Mouse (Mus musculus): Measurements from ENCODE around the gene Tspyl4. TPM values are rescaled to one million over a fixed set of nuclear protein-coding genes. Genes with fewer than 3 reads are reported as not detected.
"Not testable (repeated sequence)": the region's sequence is repeated elsewhere in the genome, so short reads cannot be mapped to it uniquely, and the experiment has no call there.

The Tspyl4 gene
- 6.3 and 9.5 TPM in 2 replicates for polyA plus RNA-seq (2014; fragmentation: Nextera tagmentation; extraction: Ambion mirVana)

DNA sequence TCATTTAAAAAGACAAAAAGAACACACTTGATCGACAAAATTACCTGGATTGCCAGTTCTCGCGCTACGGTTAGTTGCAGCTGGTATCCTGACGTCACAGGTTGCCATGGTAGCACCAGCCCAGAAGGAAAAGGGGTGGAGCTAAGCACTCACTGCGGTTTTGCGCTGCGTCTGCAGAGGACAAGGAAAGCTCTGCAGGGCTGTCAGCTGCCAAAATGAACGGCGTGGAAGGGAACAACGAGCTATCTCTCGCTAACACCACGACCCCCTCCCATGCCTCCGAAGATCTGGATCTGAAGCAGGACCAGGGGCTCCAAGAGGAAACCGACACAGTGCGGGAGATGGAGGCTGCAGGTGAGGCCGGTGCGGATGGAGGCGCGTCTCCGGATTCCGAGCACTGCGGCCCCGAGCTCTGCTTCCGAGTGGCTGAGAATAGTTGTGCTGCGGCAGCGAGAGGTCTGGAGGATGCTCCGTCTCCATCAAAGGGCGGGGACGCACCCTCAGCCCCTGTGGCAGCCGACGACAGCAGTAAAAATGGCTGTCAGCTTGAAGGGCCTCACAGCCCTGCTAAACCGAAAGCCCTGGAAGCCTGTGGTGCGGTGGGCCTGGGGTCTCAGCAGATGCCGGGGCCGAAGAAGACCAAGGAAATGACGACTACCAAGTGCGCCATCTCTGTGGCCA is at the start of gene Tspyl4:
Gene Tspyl4 (plus strand): TSS at position 144 of the 681 bp plus-strand sequence.
- peak within 1 kb of the TSS; percentile 75 for H3K9ac ChIP-seq (ENCODE audit: low read depth, low read length)
- peaks cover 20% of the 10 kb centered on the region for H3K4me1 ChIP-seq (ENCODE audit: control insufficient read depth, insufficient read depth, low read length)
- no peaks in the 10 kb centered on the region for H3K9me3 ChIP-seq (replicated peaks; ENCODE audit: control insufficient read depth, low read length)
- peak; percentile 94 for ATAC-seq (replicated peaks; ENCODE audit: insufficient number of reproducible peaks, low FRiP score, low TSS enrichment)
- H3K36me3 ChIP-seq (ENCODE audit: control insufficient read depth, insufficient read depth, low read length) = no peaks in the 10 kb centered on the region
- H3K4me2 ChIP-seq = peak within 1 kb of the TSS; percentile 94
- H3K27me3 ChIP-seq (ENCODE audit: control insufficient read depth, insufficient read depth, low read length) = no peaks in the 10 kb centered on the region
- H3K4me3 ChIP-seq (ENCODE audit: low read depth, low read length) = peak within 1 kb of the TSS; percentile 78
- 0% methylated on average over 38 of the region's 38 CpGs for WGBS (ENCODE audit: insufficient replicate concordance)
- H3K27ac ChIP-seq (ENCODE audit: low read depth, low read length) = 0 out of 2 replicates have a peak within 1 kb of the TSS, but pooled peaks have one; percentile 54

DNA sequence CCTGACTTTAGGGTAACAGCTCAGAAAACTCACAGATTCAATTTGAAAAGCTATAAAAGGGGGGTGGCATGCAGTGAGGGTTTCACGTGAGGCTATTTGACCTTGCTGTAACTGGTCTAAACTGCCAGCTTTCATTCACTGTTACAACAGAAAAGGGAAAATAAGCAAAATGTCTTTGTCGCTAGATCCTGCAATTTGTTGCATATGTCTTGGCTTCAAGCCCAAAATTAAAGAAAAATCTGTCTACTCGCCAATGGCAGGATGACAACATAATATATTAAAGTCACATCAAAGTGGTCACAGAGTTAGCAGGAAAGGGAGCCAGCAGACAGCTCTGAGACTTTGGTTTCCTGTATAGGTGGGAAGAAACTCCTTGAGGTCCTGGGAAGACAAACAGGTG is 49.5 kb upstream of the Tspyl4 start:
- H3K27me3 ChIP-seq (ENCODE audit: control insufficient read depth, insufficient read depth, low read length) = no peaks in the 10 kb centered on the region

DNA sequence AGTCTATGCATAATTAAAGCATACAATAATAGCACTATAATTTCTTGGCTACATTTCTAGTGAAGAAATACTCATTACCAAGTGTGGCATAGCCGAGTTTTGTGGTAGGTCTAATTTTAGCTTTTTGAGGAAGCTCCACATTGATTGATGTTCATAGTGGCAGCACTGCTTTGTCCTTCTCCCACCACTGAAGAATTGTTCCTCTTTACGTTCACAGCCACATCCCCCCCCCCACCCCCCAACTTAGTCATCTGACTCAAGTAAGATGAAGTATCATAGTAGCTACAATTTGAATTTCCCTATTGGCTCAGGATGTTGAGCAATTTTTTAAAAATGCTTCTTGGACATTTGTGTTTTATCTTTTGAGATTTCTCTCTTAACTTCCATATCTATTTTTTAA is 47.6 kb upstream of the Tspyl4 start:
- Histone ChIP-seq H3K27ac (ENCODE audit: low read depth, low read length) (no peak overlapping the region), H3K4me3 (ENCODE audit: low read depth, low read length) (no peak overlapping the region), H3K9ac (ENCODE audit: low read depth, low read length) (no peak overlapping the region), H3K9me3 (replicated peaks; ENCODE audit: control insufficient read depth, low read length) (no peaks in the 10 kb centered on the region), H3K36me3 (ENCODE audit: control insufficient read depth, insufficient read depth, low read length) (no peaks in the 10 kb centered on the region), H3K27me3 (ENCODE audit: control insufficient read depth, insufficient read depth, low read length) (no peaks in the 10 kb centered on the region), H3K4me2 (no peak overlapping the region), H3K4me1 (ENCODE audit: control insufficient read depth, insufficient read depth, low read length) (no peaks in the 10 kb centered on the region)
- no peak for ATAC-seq (replicated peaks; ENCODE audit: insufficient number of reproducible peaks, low FRiP score, low TSS enrichment)
- WGBS (ENCODE audit: insufficient replicate concordance) = 47% methylated on average over 2 of the region's 2 CpGs

More for the DNA sequence above, 49.5 kb upstream of the Tspyl4 start:
- Histone ChIP-seq H3K27ac (ENCODE audit: low read depth, low read length) (no peak overlapping the region), H3K4me3 (ENCODE audit: low read depth, low read length) (no peak overlapping the region), H3K9me3 (replicated peaks; ENCODE audit: control insufficient read depth, low read length) (no peaks in the 10 kb centered on the region), H3K4me2 (no peak overlapping the region), H3K36me3 (ENCODE audit: control insufficient read depth, insufficient read depth, low read length) (no peaks in the 10 kb centered on the region), H3K9ac (ENCODE audit: low read depth, low read length) (no peak overlapping the region), H3K4me1 (ENCODE audit: control insufficient read depth, insufficient read depth, low read length) (no peaks in the 10 kb centered on the region)
- ATAC-seq (replicated peaks; ENCODE audit: insufficient number of reproducible peaks, low FRiP score, low TSS enrichment) = no peak
- WGBS (ENCODE audit: insufficient replicate concordance) = 65% methylated on average over 3 of the region's 3 CpGs

DNA sequence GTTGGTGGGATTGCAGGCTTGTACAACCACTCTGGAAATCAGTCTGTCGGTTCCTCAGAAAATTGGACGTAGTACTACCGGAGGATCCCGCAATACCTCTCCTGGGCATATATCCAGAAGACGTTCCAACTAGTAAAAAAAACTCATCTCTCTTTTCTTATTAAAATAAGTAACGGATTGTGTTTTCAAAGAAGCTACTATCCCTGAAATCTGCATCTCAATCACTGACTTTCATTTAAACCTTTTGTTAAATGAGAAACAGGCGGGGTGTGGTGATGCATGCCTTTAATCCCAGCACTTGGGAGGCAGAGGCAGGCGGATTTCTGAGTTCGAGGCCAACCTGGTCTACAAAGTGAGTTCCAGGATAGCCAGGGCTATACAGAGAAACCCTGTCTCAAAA is 44.4 kb upstream of the Tspyl4 start:
- WGBS (ENCODE audit: insufficient replicate concordance) = 80% methylated on average over 9 of the region's 9 CpGs
- H3K27ac ChIP-seq (ENCODE audit: low read depth, low read length); H3K4me3 ChIP-seq (ENCODE audit: low read depth, low read length); H3K36me3 ChIP-seq (ENCODE audit: control insufficient read depth, insufficient read depth, low read length); ATAC-seq (replicated peaks; ENCODE audit: insufficient number of reproducible peaks, low FRiP score, low TSS enrichment); H3K27me3 ChIP-seq (ENCODE audit: control insufficient read depth, insufficient read depth, low read length); H3K9ac ChIP-seq (ENCODE audit: low read depth, low read length); H3K4me1 ChIP-seq (ENCODE audit: control insufficient read depth, insufficient read depth, low read length); H3K4me2 ChIP-seq; H3K9me3 ChIP-seq (replicated peaks; ENCODE audit: control insufficient read depth, low read length): not testable (repeated sequence)

DNA sequence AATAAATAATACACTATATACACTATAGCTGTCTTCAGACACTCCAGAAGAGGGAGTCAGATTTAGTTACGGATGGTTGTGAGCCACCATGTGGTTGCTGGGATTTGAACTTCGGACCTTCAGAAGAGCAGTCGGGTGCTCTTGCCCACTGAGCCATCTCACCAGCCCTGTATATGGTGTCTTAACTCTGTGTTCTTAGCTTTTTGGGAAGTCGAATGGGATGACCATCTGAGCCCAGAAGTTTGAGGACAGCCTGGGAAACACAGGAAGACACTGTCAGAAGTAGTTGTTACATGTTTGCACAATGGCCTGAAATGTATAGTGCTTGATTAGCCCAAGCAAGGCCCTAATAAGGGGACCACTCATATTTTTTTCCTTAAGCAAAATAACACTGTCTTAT is 32.1 kb upstream of the Tspyl4 start:
- no peak overlapping the region for H3K4me3 ChIP-seq (ENCODE audit: low read depth, low read length)
- H3K36me3 ChIP-seq (ENCODE audit: control insufficient read depth, insufficient read depth, low read length) = no peaks in the 10 kb centered on the region
- H3K9ac ChIP-seq (ENCODE audit: low read depth, low read length) = no peak overlapping the region
- no peaks in the 10 kb centered on the region for H3K9me3 ChIP-seq (replicated peaks; ENCODE audit: control insufficient read depth, low read length)
- 79% methylated on average over 4 of the region's 4 CpGs for WGBS (ENCODE audit: insufficient replicate concordance)
- H3K4me1 ChIP-seq (ENCODE audit: control insufficient read depth, insufficient read depth, low read length) = no peaks in the 10 kb centered on the region
- H3K27me3 ChIP-seq (ENCODE audit: control insufficient read depth, insufficient read depth, low read length) = no peaks in the 10 kb centered on the region
- no peak overlapping the region for H3K27ac ChIP-seq (ENCODE audit: low read depth, low read length)
- no peak for ATAC-seq (replicated peaks; ENCODE audit: insufficient number of reproducible peaks, low FRiP score, low TSS enrichment)
- H3K4me2 ChIP-seq = no peak overlapping the region

DNA sequence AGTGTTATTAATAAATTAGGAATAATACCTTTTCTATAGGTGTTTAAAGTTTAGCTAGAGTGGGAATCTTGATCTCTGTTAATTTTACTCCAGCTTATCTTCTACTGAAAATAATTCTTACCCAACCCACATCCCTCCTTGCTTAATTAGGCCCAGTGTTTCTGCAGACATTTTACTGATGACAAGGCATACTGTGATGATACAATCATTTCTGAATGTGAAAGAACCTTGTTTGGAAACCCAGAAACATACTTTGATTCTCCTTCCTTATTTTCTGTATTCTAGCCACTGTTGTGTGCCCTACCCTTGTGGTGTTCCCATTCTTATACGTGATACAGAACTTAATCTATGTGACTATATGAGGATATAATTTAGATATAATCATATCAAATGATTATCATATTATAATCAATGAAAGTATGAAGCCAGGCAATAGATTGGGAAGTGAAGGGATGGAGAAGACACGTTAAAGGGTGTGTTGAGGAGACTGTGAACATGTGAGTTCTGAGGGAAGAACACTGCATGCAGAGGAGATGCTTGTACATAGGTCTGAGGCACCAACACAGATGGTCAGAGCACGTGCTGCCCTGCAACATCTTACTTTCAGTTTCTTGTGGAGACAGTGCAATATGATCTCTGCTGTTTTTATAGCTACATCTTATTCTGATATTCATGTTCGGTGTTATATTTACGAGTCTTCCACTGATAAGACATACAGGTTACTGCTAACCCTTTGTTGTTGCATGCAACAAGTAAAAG is 29.8 kb upstream of the Tspyl4 start:
- Histone ChIP-seq H3K9me3 (replicated peaks; ENCODE audit: control insufficient read depth, low read length) (no peaks in the 10 kb centered on the region), H3K36me3 (ENCODE audit: control insufficient read depth, insufficient read depth, low read length) (no peaks in the 10 kb centered on the region), H3K4me2 (no peak overlapping the region), H3K4me3 (ENCODE audit: low read depth, low read length) (no peak overlapping the region), H3K27me3 (ENCODE audit: control insufficient read depth, insufficient read depth, low read length) (no peaks in the 10 kb centered on the region), H3K27ac (ENCODE audit: low read depth, low read length) (no peak overlapping the region), H3K9ac (ENCODE audit: low read depth, low read length) (no peak overlapping the region), H3K4me1 (ENCODE audit: control insufficient read depth, insufficient read depth, low read length) (no peaks in the 10 kb centered on the region)
- 65% methylated on average over 5 of the region's 5 CpGs for WGBS (ENCODE audit: insufficient replicate concordance)
- ATAC-seq (replicated peaks; ENCODE audit: insufficient number of reproducible peaks, low FRiP score, low TSS enrichment) = no peak

DNA sequence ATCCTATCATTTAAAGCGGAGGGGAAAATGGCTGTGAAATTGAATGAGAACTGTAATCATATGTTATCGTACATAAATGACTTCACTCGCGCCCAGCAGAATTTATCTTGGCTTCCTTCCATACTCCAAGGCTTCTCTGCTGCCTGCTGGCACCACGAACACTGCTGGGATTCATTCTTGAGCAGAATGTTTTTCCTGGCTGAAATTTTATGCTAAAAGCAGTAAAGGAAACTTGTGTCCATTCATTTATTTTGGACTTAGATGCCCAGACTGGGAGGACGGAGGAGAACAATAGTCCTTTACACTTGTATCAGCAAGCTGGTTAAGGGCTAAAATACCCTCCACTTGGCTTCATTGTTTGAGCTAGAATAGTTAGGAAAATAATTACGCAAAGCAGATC is 25.6 kb upstream of the Tspyl4 start:
- H3K9ac ChIP-seq (ENCODE audit: low read depth, low read length) = no peak overlapping the region

DNA sequence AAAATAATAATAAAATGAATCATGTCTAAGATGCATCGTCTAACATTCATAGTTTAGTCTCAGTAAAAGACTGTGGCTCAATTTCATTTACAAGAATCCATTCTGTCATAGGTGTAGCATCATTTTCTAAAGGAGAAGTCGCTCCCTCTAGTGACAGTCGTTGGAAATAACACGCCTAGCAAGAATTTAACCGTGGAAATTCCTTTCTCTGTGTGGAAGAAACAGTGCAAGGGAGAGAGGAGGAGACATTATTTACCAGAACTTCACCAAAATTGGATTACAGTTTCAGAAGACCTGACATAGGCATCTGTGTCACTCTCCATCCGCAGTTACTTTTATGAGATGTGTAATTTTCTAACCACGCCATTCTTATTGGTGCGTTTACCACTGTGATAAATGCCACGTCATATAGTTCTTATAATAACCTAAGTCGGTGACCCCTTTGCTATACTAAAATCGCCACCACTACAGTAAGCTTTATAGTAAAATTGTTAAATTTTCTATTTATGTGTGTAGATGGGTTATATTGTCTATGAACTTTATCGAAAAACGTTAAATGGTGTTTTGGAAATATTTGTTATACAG is 16.6 kb upstream of the Tspyl4 start:
- no peak for ATAC-seq (replicated peaks; ENCODE audit: insufficient number of reproducible peaks, low FRiP score, low TSS enrichment)
- no peak overlapping the region for H3K27ac ChIP-seq (ENCODE audit: low read depth, low read length)
- H3K9ac ChIP-seq (ENCODE audit: low read depth, low read length) = no peak overlapping the region
- H3K4me2 ChIP-seq = peak overlapping the region; percentile 57
- peaks cover 11% of the 10 kb centered on the region for H3K4me1 ChIP-seq (ENCODE audit: control insufficient read depth, insufficient read depth, low read length)
- no peaks in the 10 kb centered on the region for H3K36me3 ChIP-seq (ENCODE audit: control insufficient read depth, insufficient read depth, low read length)
- 26% methylated on average over 13 of the region's 13 CpGs for WGBS (ENCODE audit: insufficient replicate concordance)
- no peaks in the 10 kb centered on the region for H3K9me3 ChIP-seq (replicated peaks; ENCODE audit: control insufficient read depth, low read length)
- H3K4me3 ChIP-seq (ENCODE audit: low read depth, low read length) = peak overlapping the region; percentile 25
- H3K27me3 ChIP-seq (ENCODE audit: control insufficient read depth, insufficient read depth, low read length) = no peaks in the 10 kb centered on the region

More for the DNA sequence above, 25.6 kb upstream of the Tspyl4 start:
- 59% methylated on average over 7 of the region's 7 CpGs for WGBS (ENCODE audit: insufficient replicate concordance)
- H3K4me2 ChIP-seq = no peak overlapping the region
- H3K27me3 ChIP-seq (ENCODE audit: control insufficient read depth, insufficient read depth, low read length) = no peaks in the 10 kb centered on the region
- no peaks in the 10 kb centered on the region for H3K36me3 ChIP-seq (ENCODE audit: control insufficient read depth, insufficient read depth, low read length)
- no peak overlapping the region for H3K27ac ChIP-seq (ENCODE audit: low read depth, low read length)
- H3K4me3 ChIP-seq (ENCODE audit: low read depth, low read length) = no peak overlapping the region
- no peaks in the 10 kb centered on the region for H3K4me1 ChIP-seq (ENCODE audit: control insufficient read depth, insufficient read depth, low read length)
- no peak for ATAC-seq (replicated peaks; ENCODE audit: insufficient number of reproducible peaks, low FRiP score, low TSS enrichment)
- H3K9me3 ChIP-seq (replicated peaks; ENCODE audit: control insufficient read depth, low read length) = no peaks in the 10 kb centered on the region
